Mouse (Mus musculus) forebrain, embryonic 15.5 days (tissue): ENCODE results near the gene Esp3. TPM values are rescaled to one million over a fixed set of nuclear protein-coding genes. Genes with fewer than 3 reads are reported as not detected.
"Not testable (repeated sequence)": the region's sequence is repeated elsewhere in the genome, so short reads cannot be mapped to it uniquely, and the experiment has no call there.

ENCODE experiments used
- ATAC-seq: fragments of 200-750 bp; cut with Nextera tagmentation; replicated peaks from 2 replicates; pipeline ENCODE4 v1.8.0; 2017; ENCODE audit warnings: mild to moderate bottlenecking, moderate TSS enrichment, moderate library complexity
- H3K27ac ChIP-seq: fragments of 300-500 bp; sonication (generic); replicated peaks from 2 replicates; pipeline ENCODE4 v1.5.1; 2015; ENCODE audit warnings: mild to moderate bottlenecking, inconsistent platforms
- H3K27me3 ChIP-seq: fragments of 300-500 bp; sonication (generic); 2 replicates; pipeline ENCODE4 v1.6.1; 2015; ENCODE audit warnings: inconsistent platforms
- H3K36me3 ChIP-seq: fragments of 300-500 bp; sonication (generic); 2 replicates; pipeline ENCODE4 v1.6.1; 2015; ENCODE audit warnings: mild to moderate bottlenecking, inconsistent platforms
- H3K4me1 ChIP-seq: fragments of 300-500 bp; sonication (generic); 2 replicates; pipeline ENCODE4 v1.6.1; 2015; ENCODE audit warnings: inconsistent platforms
- H3K4me2 ChIP-seq: fragments of 300-500 bp; sonication (generic); replicated peaks from 2 replicates; pipeline ENCODE4 v1.6.1; 2015; ENCODE audit warnings: mild to moderate bottlenecking, inconsistent platforms
- H3K4me3 ChIP-seq: fragments of 300-500 bp; sonication (generic); 2 replicates; pipeline ENCODE4 v1.5.1; 2015; ENCODE audit warnings: mild to moderate bottlenecking, inconsistent platforms
- H3K9ac ChIP-seq: fragments of 300-500 bp; sonication (generic); replicated peaks from 2 replicates; pipeline ENCODE4 v1.6.1; 2015; ENCODE audit warnings: mild to moderate bottlenecking, inconsistent platforms
- H3K9me3 ChIP-seq: fragments of 300-500 bp; sonication (generic); 2 replicates; pipeline ENCODE4 v1.6.1; 2016; ENCODE audit warnings: inconsistent platforms
- WGBS: fragments of 180-500 bp; shearing (Covaris S2); methylation state at CpG from one replicate; pipeline ENCODE4 v1.1.7; 2015; ENCODE audit warnings: mixed read lengths; 5-methylcytosine and 5-hydroxymethylcytosine counted together
- polyA plus RNA-seq: library from polyadenylated mRNA; unstranded; fragments of >200 nt; fragmentation: Nextera tagmentation; extraction: Ambion mirVana; gene quantifications from 2 replicates; pipeline ENCODE4 v1.2.1, GENCODE M21; 2015

Gene Esp3
- polyA plus RNA-seq: not detected in 2 replicates

DNA sequence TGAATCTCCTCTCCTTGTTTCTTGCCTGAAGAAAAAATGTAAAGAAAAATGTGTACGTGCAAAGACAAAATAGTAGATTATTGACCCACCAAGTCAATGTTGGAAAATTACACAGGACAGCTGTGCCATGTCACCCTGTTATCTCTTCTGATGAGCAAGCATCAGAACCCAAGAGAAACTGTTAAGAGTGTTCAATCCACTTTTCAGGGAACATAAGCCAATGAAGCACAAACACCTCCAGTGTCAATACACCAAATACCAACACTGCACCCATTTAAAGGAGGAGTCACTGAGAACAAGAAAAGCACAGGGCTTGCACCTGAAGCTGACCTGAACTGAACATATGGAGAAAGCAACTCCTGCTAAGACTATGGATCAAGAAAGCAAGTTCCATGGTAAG is at the start of gene Esp3:
Esp3 (plus strand) TSS at position 301 of the 400 bp plus-strand sequence.
- not testable (repeated sequence) for H3K27me3 ChIP-seq, H3K9me3 ChIP-seq, H3K27ac ChIP-seq, H3K4me1 ChIP-seq, ATAC-seq, H3K9ac ChIP-seq, H3K4me3 ChIP-seq, H3K4me2 ChIP-seq, H3K36me3 ChIP-seq
- WGBS: 87% methylated on average over 1 of the region's 1 CpGs

DNA sequence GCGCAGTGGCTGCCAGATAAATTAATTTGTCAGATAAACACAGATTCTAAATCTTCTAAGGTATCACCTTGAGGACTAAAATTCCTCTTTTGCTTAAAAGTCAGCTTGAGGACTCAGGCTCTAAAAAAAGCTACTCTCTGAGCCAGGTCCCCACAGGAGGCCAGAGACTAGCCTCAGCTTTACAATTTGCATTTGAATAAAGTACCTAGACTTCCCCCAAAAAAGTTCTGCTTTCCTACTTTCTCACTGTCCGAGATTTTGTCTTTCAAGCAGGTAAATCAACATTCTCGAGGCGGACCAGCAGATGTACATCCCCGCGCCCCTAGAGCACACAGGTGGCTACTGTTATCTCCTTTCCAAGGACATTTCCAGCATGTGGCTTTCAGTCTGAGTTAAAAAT is 48.0 kb upstream of the Esp3 start:
- H3K4me1 ChIP-seq, H3K9ac ChIP-seq, H3K4me3 ChIP-seq, H3K27ac ChIP-seq, H3K36me3 ChIP-seq, H3K27me3 ChIP-seq, ATAC-seq, H3K4me2 ChIP-seq, H3K9me3 ChIP-seq: not testable (repeated sequence)
- 49% methylated on average over 6 of the region's 6 CpGs for WGBS

DNA sequence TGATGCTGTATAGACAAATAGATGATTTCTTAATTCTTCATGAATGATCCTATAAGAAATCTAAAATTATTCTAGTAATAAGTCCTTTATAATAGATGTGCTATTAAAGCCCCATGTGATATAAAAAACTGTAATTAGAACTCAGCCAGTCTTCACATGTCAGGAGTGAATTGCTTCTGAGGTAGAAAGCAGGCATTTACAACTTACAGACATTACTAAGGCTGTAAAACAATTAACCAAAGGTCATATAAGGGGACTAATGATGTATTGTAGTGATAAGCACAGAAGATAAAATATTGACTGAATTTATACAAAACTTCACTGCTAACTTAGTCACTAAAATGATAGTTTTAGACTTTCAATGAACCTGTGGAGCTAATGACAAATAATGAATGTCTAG is 40.6 kb upstream of the Esp3 start:
- no peak for ATAC-seq
- no peaks in the 10 kb centered on the region for H3K9me3 ChIP-seq

DNA sequence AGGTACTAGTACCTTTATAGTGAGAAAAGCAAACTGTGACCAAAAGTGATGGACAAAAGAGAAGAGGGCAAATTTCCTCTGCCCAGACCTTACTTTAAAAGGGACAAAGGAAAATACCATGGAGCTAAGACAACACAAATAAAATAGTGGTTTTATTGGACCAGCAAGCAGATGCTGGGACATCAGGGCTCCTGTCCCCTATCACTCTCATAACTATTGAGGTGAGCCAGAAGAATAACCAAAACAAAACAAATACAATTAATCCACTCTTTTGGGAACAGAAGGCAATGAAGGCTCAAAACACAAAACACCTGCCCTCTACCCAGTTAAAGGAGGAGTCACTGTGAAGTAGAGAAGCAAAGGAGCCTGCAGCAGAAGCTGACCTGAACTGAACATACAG is 33.6 kb upstream of the Esp3 start, which contains the start of gene Esp4:
Esp4 (plus strand) TSS at position 301 of the 400 bp plus-strand sequence.
- Histone ChIP-seq H3K27ac (no peak within 1 kb of the TSS), H3K27me3 (no peaks in the 10 kb centered on the region), H3K9ac (no peak within 1 kb of the TSS), H3K4me3 (no peak within 1 kb of the TSS), H3K4me1 (no peaks in the 10 kb centered on the region), H3K36me3 (no peaks in the 10 kb centered on the region), H3K9me3 (no peaks in the 10 kb centered on the region), H3K4me2 (no peak within 1 kb of the TSS)
- no peak for ATAC-seq

More for the DNA sequence above, 40.6 kb upstream of the Esp3 start:
- Histone ChIP-seq H3K27ac (no peak overlapping the region), H3K4me1 (no peaks in the 10 kb centered on the region), H3K4me2 (no peak overlapping the region), H3K9ac (no peak overlapping the region), H3K27me3 (no peaks in the 10 kb centered on the region), H3K4me3 (no peak overlapping the region), H3K36me3 (no peaks in the 10 kb centered on the region)

DNA sequence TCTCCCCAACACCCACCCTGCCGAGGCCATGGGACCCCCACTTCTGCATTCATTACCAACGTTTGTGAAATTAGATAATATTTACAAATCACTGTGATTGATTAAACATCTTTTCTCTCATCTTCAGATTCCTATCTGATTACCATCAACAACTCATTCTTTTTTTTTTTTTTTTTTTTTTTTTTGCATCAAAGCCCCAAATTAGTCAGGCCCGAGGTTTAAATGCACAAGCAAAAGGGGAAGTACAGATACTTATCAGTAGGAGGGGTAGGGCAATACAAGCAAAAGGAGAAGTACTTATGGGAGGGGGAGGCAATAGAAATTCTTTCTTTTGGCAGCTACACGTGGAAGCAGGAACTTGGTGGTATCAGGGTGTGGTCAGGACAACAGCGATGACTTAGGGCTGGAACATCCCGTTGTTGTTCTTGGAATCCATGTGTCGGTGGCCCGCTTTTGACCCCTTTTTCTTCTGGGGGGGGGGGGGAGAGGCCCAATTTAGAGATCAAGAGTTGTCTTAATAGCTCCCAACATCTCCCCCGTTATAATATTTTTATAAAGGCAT is 30.3 kb downstream of the Esp3 start:
- 84% methylated on average over 9 of the region's 9 CpGs for WGBS

DNA sequence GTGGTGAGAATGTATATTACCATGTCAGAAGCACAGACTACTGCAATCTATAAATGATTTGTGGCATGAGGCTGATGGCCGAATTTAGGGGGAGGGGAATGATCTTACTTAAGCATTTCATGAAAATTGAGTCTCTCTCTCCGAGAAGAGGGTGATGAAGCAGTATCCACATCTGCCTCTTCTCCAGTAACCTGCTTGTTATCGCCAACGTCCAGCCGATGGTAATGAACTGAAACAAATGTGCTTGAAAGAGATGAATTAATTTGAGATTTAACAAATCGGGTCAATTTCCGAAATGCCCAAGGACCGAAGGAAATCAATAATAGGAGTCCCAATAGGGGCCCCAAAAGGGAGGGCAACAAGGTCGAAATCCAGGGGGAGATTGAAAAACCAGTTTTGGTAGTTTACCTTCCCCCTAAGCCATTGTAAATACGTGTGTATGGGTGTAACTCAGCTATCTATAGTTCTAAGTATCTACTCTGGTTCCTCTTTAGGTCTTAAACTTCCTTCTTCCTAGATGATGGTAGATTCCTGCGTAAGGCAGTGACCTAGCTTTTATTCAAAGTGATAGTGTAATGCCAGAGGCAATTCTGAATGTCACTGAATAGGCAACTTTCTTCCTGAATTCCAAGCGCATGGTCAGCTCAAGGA is 31.4 kb downstream of the Esp3 start:
- 84% methylated on average over 12 of the region's 12 CpGs for WGBS
- not testable (repeated sequence) for H3K27ac ChIP-seq, H3K9me3 ChIP-seq, H3K9ac ChIP-seq, ATAC-seq, H3K4me1 ChIP-seq, H3K27me3 ChIP-seq, H3K4me3 ChIP-seq, H3K4me2 ChIP-seq, H3K36me3 ChIP-seq

More for the DNA sequence above, 30.3 kb downstream of the Esp3 start:
- not testable (repeated sequence) for H3K9me3 ChIP-seq, H3K4me2 ChIP-seq, H3K9ac ChIP-seq, ATAC-seq, H3K27me3 ChIP-seq, H3K27ac ChIP-seq, H3K4me1 ChIP-seq, H3K36me3 ChIP-seq, H3K4me3 ChIP-seq

Other genes starting within 250 kb of the Esp3 start
- gene Esp8, start 112.1 kb upstream of the Esp3 start, polyA plus RNA-seq: not detected in 2 replicates
- not detected in 2 replicates for gene Esp6, start 70.6 kb upstream of the Esp3 start, polyA plus RNA-seq
- gene Esp4, start 33.5 kb upstream of the Esp3 start, polyA plus RNA-seq: not detected in 2 replicates
- gene Esp1, start 95.0 kb downstream of the Esp3 start, polyA plus RNA-seq: not detected in 2 replicates
- gene Crisp2, start 174.9 kb downstream of the Esp3 start, polyA plus RNA-seq: not detected in 2 replicates
- 0.15 and 0.17 TPM in 2 replicates for gene Rhag, start 179.1 kb downstream of the Esp3 start, polyA plus RNA-seq
- gene 9130008F23Rik, start 248.5 kb downstream of the Esp3 start, polyA plus RNA-seq: 0.31 and 0.70 TPM in 2 replicates